Mouse (Mus musculus): ENCODE measurements at regions not wholly inside any gene's neighbourhood (a gene's known extent, or its start where the extent isn't known, plus 50 kb on each side); places are given as distances from the start of the nearest gene placed in this dataset.

DNA sequence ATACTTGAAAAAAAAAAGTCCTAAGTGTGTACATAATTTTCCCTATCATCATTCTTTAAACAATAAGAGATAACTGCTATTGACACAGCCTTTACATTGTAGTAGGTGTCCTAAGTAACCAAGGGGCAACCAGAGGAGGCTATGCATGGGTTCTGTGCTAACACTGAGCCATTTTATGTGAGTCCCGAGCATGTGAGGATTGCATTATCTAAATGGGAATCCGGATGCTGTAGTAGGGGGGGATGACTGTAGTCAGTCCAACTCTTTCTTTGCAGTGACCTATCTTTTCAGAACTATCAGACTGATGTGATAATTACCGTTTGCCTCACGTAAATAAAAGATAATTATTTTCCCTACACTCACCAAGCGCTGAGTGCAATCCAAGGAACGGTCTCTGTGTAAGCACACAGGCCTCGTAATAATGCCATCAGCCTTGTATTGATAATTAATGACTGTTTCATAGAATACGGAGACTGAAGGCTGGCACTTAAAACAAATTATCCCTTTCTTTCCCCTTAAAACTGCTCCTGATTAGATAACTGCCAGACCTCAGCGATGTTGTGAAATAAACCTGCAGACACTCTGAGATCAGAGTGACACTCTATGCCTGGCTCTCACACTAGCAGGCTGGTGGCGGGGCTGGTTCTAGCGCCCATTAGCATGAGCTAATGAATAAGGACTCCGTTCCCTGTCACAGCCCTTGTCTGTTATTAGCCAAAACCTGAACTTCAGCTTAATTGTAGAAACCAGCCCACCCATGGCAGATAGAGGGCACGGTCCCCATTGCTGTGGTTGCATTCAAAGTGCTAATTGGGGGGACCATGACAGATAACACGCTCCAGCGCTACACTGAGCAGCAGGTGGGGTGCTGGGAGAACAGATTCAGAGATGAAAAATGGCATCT, 165.4 kb downstream of the Cd83 start:
- whole genome bisulfite sequencing (ENCODE audit: insufficient replicate concordance): 63% methylated on average over 15 of the region's 15 CpGs
- Histone ChIP-seq H3K9ac (replicated peaks) (no peak overlapping the region), H3K4me3 (ENCODE audit: low read depth, low read length) (no peak overlapping the region), H3K27me3 (ENCODE audit: insufficient read depth, low read length) (no peaks in the 10 kb centered on the region), H3K27ac (ENCODE audit: low read depth) (no peak overlapping the region), H3K4me2 (ENCODE audit: low read depth, low read length) (no peak overlapping the region), H3K9me3 (ENCODE audit: low read length) (no peaks in the 10 kb centered on the region), H3K36me3 (replicated peaks; ENCODE audit: insufficient read depth, low read length) (no peaks in the 10 kb centered on the region), H3K4me1 (ENCODE audit: insufficient read depth) (no peaks in the 10 kb centered on the region)
- ATAC-seq: no peak
- TF ChIP-seq EP300 (IDR thresholded peaks at IDR 0.05; ENCODE audit: low read depth) (no peak), CTCF (IDR thresholded peaks at IDR 0.05; ENCODE audit: low read depth) (no peak)
- no peak for DNase-seq

DNA sequence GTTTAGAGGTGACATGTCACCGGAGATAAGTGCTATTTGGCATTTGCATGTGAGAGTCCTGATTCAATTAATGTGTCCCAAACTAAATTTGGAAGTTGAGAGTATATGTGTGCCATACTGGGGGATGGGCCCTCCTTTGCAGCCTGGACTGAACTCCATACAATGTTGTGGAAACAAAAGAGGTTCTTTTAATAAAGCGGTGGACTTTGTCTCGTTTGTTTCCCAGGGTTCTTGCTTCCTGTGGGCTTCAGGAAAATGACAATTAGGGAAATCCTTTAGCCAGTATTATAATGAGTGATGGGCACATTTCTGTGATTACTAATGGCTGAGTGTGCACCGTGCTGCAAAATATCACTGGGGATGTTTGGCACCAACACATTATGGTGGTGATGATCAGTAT, 167.9 kb downstream of the Cd83 start:
- Histone ChIP-seq H3K27ac (ENCODE audit: low read depth) (no peak overlapping the region), H3K9me3 (ENCODE audit: low read length) (no peaks in the 10 kb centered on the region), H3K4me1 (ENCODE audit: insufficient read depth) (no peaks in the 10 kb centered on the region), H3K9ac (replicated peaks) (no peak overlapping the region), H3K27me3 (ENCODE audit: insufficient read depth, low read length) (no peaks in the 10 kb centered on the region), H3K4me2 (ENCODE audit: low read depth, low read length) (no peak overlapping the region), H3K4me3 (ENCODE audit: low read depth, low read length) (no peak overlapping the region), H3K36me3 (replicated peaks; ENCODE audit: insufficient read depth, low read length) (no peaks in the 10 kb centered on the region)
- 55% methylated on average over 4 of the region's 4 CpGs for WGBS (ENCODE audit: insufficient replicate concordance)
- DNase-seq: no peak
- no peak for ATAC-seq
- no peak for TF ChIP-seq EP300 (IDR thresholded peaks at IDR 0.05; ENCODE audit: low read depth)
- TF ChIP-seq CTCF (IDR thresholded peaks at IDR 0.05; ENCODE audit: low read depth): no peak

GRCm38 (mm10) chr13:43952972-43953592, 168.5 kb downstream of the Cd83 start:
- DNase-seq (no peak), ATAC-seq (no peak)
- TF ChIP-seq CTCF (IDR thresholded peaks at IDR 0.05; ENCODE audit: low read depth): no peak
- TF ChIP-seq EP300 (IDR thresholded peaks at IDR 0.05; ENCODE audit: low read depth): no peak
- Histone ChIP-seq H3K9me3 (ENCODE audit: low read length) (no peaks in the 10 kb centered on the region), H3K36me3 (replicated peaks; ENCODE audit: insufficient read depth, low read length) (no peaks in the 10 kb centered on the region), H3K9ac (replicated peaks) (no peak overlapping the region), H3K27ac (ENCODE audit: low read depth) (no peak overlapping the region), H3K4me1 (ENCODE audit: insufficient read depth) (no peaks in the 10 kb centered on the region), H3K4me2 (ENCODE audit: low read depth, low read length) (no peak overlapping the region), H3K4me3 (ENCODE audit: low read depth, low read length) (no peak overlapping the region), H3K27me3 (ENCODE audit: insufficient read depth, low read length) (no peaks in the 10 kb centered on the region)
- 69% methylated on average over 5 of the region's 5 CpGs for WGBS (ENCODE audit: insufficient replicate concordance)

- 71% methylated on average over 10 of the region's 10 CpGs for WGBS (ENCODE audit: insufficient replicate concordance)
Measured at GRCm38 (mm10) chr13:43954714-43955393, 170.3 kb downstream of the Cd83 start.

GRCm38 (mm10) chr13:43957046-43957445, 172.5 kb downstream of the Cd83 start:
- Histone ChIP-seq H3K27me3 (ENCODE audit: insufficient read depth, low read length) (no peaks in the 10 kb centered on the region), H3K9me3 (ENCODE audit: low read length) (no peaks in the 10 kb centered on the region), H3K9ac (replicated peaks) (no peak overlapping the region), H3K36me3 (replicated peaks; ENCODE audit: insufficient read depth, low read length) (no peaks in the 10 kb centered on the region), H3K27ac (ENCODE audit: low read depth) (no peak overlapping the region), H3K4me2 (ENCODE audit: low read depth, low read length) (no peak overlapping the region), H3K4me3 (ENCODE audit: low read depth, low read length) (no peak overlapping the region), H3K4me1 (ENCODE audit: insufficient read depth) (no peaks in the 10 kb centered on the region)
- DNase-seq (no peak), ATAC-seq (no peak)
- 82% methylated on average over 2 of the region's 2 CpGs for WGBS (ENCODE audit: insufficient replicate concordance)
- TF ChIP-seq EP300 (IDR thresholded peaks at IDR 0.05; ENCODE audit: low read depth): no peak
- no peak for TF ChIP-seq CTCF (IDR thresholded peaks at IDR 0.05; ENCODE audit: low read depth)

More at GRCm38 (mm10) chr13:43954714-43955393, 170.3 kb downstream of the Cd83 start:
- Histone ChIP-seq H3K36me3 (replicated peaks; ENCODE audit: insufficient read depth, low read length) (no peaks in the 10 kb centered on the region), H3K4me2 (ENCODE audit: low read depth, low read length) (no peak overlapping the region), H3K27me3 (ENCODE audit: insufficient read depth, low read length) (no peaks in the 10 kb centered on the region), H3K4me3 (ENCODE audit: low read depth, low read length) (no peak overlapping the region), H3K9me3 (ENCODE audit: low read length) (no peaks in the 10 kb centered on the region), H3K27ac (ENCODE audit: low read depth) (peak overlapping the region; percentile 26; the same call in 1 of the 2 replicates), H3K4me1 (ENCODE audit: insufficient read depth) (no peaks in the 10 kb centered on the region), H3K9ac (replicated peaks) (no peak overlapping the region)
- DNase-seq (peak; percentile 26), ATAC-seq (peak; percentile 96)
- TF ChIP-seq EP300 (IDR thresholded peaks at IDR 0.05; ENCODE audit: low read depth): peak; percentile 68; the same call in 1 of the 2 replicates
- TF ChIP-seq CTCF (IDR thresholded peaks at IDR 0.05; ENCODE audit: low read depth): no peak

DNA sequence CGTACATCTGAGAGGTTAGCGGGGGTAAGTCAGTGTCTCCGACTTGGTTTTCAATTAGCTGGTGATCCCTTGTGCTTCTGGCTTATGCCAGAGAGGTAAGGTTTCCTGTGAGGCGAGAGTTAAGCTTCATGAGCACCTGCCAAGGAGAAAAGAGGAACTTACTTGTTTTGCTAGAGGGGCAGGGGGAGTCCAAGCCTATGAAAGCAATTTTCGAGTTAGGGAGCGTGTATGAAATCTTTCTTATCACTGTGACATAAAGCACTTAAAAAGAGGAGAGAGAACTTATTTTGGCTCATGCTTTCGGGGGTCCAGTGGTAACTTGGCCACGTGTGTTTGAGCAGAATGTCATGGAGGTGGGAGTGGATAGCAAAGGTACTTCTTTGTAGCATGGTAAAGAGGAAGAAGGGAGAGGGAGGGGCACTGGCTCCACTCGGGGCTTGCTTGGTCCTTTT, 174.6 kb downstream of the Cd83 start:
- DNase-seq: no peak

More for the DNA sequence above, 174.6 kb downstream of the Cd83 start:
- H3K9ac ChIP-seq (replicated peaks): no peak overlapping the region
- H3K27ac ChIP-seq (ENCODE audit: low read depth): peak overlapping the region; percentile 45; the same call in 1 of the 2 replicates
- no peaks in the 10 kb centered on the region for H3K4me1 ChIP-seq (ENCODE audit: insufficient read depth)
- no peaks in the 10 kb centered on the region for H3K36me3 ChIP-seq (replicated peaks; ENCODE audit: insufficient read depth, low read length)
- H3K9me3 ChIP-seq (ENCODE audit: low read length): no peaks in the 10 kb centered on the region
- 32% methylated on average over 9 of the region's 9 CpGs for WGBS (ENCODE audit: insufficient replicate concordance)
- no peaks in the 10 kb centered on the region for H3K27me3 ChIP-seq (ENCODE audit: insufficient read depth, low read length)
- no peak overlapping the region for H3K4me3 ChIP-seq (ENCODE audit: low read depth, low read length)
- no peak for TF ChIP-seq CTCF (IDR thresholded peaks at IDR 0.05; ENCODE audit: low read depth)
- ATAC-seq: no peak
- H3K4me2 ChIP-seq (ENCODE audit: low read depth, low read length): 0 out of 2 replicates have a peak overlapping the region, but pooled peaks have one; percentile 15
